Mouse (Mus musculus): ENCODE data around the gene Il10.

Il10 gene

DNA sequence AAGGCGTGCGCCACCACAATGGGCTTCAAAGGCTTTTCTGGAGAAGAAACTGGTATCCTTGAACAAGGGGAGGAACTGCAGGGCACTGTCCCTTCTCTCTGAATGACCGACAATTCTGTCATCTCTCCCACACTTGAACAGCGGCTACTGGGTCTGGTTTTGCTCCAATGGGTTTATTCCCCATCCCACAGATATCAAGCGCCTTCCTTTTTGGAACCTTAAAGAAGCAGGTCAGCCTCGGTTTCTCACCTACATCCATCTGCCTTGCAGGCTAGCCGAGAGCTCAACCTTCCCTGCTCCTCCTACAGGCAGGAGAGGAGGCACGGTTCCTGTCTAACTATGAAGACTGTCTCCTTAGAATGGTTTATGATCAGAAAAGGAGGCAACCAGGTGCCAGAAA lies 29.3 kb downstream of the Il10 start:
- DNase-seq (ENCODE audit: low spot score in 2 of 2) = no peak

GRCm38 (mm10) chr1:131049361-131049806 lies 29.7 kb downstream of the Il10 start:
- DNase-seq (ENCODE audit: low spot score in 2 of 2) = no peak

- DNase-seq (ENCODE audit: low spot score in 2 of 2) = no peak
Measured at GRCm38 (mm10) chr1:131050011-131050410, 30.4 kb downstream of the Il10 start.

GRCm38 (mm10) chr1:131050617-131051016 lies 31.0 kb downstream of the Il10 start:
- no peak for DNase-seq (ENCODE audit: low spot score in 2 of 2)

- DNase-seq (ENCODE audit: low spot score in 2 of 2) = no peak
Measured at GRCm38 (mm10) chr1:131051073-131051472, 31.4 kb downstream of the Il10 start.

DNA sequence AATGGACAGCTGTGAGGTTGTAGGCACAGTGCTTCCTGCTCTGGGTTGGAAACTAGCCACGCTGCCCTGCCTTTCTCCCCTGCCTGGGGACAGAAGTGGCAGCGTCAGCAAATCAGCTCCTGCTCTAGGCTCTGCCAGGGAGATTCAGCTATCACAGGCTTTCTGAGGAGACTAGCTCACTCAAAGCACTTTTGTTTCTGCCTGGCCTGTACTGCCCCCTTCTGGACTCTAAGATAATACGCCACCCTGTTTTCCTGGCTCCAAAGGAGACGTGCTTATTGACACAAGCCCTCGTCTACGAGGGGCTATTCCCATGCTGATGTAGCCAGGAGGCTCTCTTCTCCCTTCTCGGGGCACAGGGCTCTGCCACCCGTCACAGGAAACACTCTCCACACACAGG lies 33.6 kb downstream of the Il10 start:
- DNase-seq (ENCODE audit: low spot score in 2 of 2) = peak; percentile 52 to 59

DNA sequence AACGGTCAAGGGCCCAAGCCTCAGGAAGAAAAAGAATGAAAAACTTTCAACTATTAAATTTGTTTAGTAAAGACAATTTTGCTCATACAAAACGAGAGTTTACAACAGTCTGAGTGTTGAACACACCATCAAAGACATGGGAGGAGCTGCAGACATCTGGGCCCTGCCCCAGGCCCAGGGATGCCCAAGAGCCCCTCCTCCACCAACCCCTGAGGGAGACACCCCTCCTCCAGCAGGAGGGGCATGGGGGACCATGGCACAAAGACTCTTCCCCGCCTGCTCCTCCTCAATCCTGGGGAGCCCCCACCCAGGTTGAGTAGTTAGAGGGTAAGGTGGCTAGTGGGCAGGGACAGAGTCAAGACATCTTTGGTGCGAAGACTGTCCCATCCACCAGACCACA lies 34.0 kb downstream of the Il10 start:
- no peak for DNase-seq (ENCODE audit: low spot score in 2 of 2)

GRCm38 (mm10) chr1:131054251-131054650 lies 34.6 kb downstream of the Il10 start:
- no peak for DNase-seq (ENCODE audit: low spot score in 2 of 2)

GRCm38 (mm10) chr1:131058431-131058830 lies 38.8 kb downstream of the Il10 start:
- no peak for DNase-seq (ENCODE audit: low spot score in 2 of 2)

DNA sequence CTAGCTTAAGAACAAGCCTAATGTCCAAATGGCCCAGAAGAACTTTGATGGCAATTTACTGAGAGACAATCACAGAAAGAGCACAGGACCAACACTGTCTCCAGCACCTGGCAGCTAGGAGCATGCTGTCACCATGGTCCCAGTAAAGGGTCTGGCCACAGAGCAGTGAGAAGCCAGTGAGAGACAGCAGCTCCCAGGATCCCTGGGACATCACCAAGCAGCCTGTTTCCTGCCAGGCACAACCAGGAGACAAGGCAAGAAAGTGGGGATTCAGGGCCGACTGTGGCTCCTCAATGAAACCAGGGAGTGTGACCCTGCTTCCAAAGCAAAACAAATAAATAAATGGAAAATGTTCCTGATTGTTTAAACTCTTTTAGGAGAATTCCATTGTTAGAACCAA lies 39.8 kb downstream of the Il10 start:
- no peak for DNase-seq (ENCODE audit: low spot score in 2 of 2)

- no peak for DNase-seq (ENCODE audit: low spot score in 2 of 2)
Measured at GRCm38 (mm10) chr1:131059841-131060240, 40.2 kb downstream of the Il10 start.

DNA sequence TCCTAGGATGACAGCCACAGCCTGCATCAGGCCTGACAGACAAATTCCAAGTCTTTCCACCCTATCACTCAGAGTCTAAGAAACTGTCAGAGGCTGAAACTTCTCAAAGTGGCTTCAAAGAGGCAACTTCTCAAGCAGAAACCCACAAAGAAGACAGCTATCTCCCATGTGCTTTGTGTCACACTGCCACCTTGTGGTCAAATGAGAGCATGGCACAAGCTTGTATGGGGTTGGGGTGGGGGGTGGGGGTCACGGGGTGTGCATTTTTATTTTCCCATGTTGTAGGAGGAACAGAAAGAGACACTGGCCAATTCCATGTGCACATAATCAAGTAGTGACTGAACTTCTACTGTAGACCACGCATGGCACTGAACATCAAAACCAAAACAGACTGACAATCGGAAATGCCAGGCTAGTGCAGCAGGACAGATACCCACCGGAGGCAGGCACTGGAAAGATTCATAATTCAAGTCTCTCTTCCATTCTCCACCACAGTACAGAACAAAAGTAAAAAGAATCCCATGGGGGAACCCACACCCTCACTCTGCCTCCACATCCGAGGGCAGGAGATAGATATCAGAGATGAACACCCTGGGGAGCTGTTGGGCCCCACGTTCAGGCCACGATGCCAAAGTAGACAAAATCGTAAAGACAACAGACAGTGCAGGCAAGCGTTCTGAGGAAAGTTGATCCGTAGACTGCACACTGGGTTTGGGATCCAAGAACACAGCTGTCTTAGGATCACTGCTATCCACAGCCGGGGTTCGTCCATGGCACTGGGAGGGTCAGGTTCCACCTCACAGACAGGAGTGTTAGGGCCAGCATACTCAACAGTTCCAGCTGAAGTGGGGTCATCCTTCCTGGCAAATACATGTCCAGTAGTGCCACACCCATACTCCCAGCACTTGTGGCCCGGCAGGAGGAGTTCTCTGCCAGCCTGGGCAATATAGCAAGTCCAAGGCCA lies 40.9 kb downstream of the Il10 start:
- DNase-seq (ENCODE audit: low spot score in 2 of 2) = peak; percentile 37 to 51

GRCm38 (mm10) chr1:131061740-131062254 lies 42.2 kb downstream of the Il10 start:
- no peak for DNase-seq (ENCODE audit: low spot score in 2 of 2)

DNA sequence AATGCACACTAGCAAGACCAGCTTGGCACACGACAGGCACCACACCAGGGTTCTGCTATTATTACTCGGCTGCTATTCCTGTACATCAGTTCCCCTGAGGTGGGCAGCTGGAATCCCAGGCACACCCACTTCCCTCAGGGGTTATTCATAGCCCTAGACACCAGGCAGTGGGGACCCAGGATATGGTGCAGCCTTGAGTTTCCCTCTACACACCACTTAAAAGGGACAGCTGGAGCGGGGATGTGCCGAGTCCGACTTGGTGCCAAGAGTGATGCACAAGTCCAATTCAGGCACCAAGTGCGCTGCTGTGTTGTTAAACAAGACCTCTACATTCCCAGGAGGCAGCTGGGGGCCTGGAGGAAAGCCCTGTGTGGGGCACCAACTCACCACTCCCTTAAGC lies 43.2 kb downstream of the Il10 start:
- no peak for DNase-seq (ENCODE audit: low spot score in 2 of 2)

GRCm38 (mm10) chr1:131064202-131064601 lies 44.6 kb downstream of the Il10 start:
- DNase-seq (ENCODE audit: low spot score in 2 of 2) = no peak

GRCm38 (mm10) chr1:131068011-131068727 lies 48.5 kb downstream of the Il10 start:
- DNase-seq (ENCODE audit: low spot score in 2 of 2) = no peak

GRCm38 (mm10) chr1:131069010-131069409 lies 49.4 kb downstream of the Il10 start:
- no peak for DNase-seq (ENCODE audit: low spot score in 2 of 2)

- no peak for DNase-seq (ENCODE audit: low spot score in 2 of 2)
Measured at GRCm38 (mm10) chr1:131072376-131072990, 52.8 kb downstream of the Il10 start.

- no peak for DNase-seq (ENCODE audit: low spot score in 2 of 2)
Measured at GRCm38 (mm10) chr1:131074524-131074938, 54.9 kb downstream of the Il10 start.
